Mouse (Mus musculus) small intestine, adult 2 months (tissue): ENCODE results near the gene Mnd1.

Experiments used
- CTCF ChIP-seq: fragments of 200-500 bp; IDR thresholded peaks from 2 replicates; pipeline ENCODE4 v1.5.1; 2012; ENCODE audit warnings: low read depth, mild to moderate bottlenecking, control low read depth, inconsistent platforms, low read length, moderate library complexity, mixed read lengths; ENCODE audit not compliant: insufficient replicate concordance, insufficient read length; ENCODE audit errors: extremely low read depth
- POLR2A ChIP-seq: fragments of 200-500 bp; IDR thresholded peaks from 2 replicates; pipeline ENCODE4 v1.6.1; 2012; ENCODE audit warnings: low read depth, mild to moderate bottlenecking, control low read depth, inconsistent platforms, low read length, moderate library complexity

DNA sequence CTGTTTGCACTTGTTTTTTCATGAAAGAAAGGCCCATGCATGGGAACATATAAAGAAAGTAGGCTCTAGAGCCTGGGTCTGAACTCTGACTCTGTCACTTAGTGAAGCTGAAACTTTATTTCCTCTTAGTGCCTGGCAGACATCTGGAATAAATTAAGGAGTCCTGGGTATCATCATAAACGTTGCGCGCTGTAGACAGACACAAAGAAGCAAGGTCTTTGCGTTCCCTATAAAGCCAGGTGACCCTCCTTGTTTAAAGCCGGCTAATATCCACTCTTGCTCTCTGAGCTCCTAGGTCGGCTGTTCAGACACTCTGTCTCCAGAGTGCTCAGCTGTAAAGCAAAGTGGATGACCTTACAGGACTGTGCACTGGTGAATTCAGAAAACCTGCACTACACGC, 14.6 kb downstream of the Mnd1 start:
- no peak for TF ChIP-seq CTCF
- TF ChIP-seq POLR2A = no peak
